Mouse (Mus musculus) kidney, adult 2 months (tissue): Measurements from ENCODE around the gene Apon. TPM values are rescaled to one million over a fixed set of nuclear protein-coding genes. Genes with fewer than 3 reads are reported as not detected.

ENCODE experiments used
- DNase-seq: peaks from one replicate; pipeline ENCODE4 v3.0.0; 2021
- H3K27ac ChIP-seq: fragments of 200-500 bp; 2 replicates; pipeline ENCODE4 v1.5.1; 2012; ENCODE audit warnings: low read depth, low read length, control low read depth, inconsistent platforms; ENCODE audit not compliant: insufficient read depth
- H3K27me3 ChIP-seq: fragments of 200-500 bp; replicated peaks from 2 replicates; pipeline ENCODE4 v1.6.1; 2012; ENCODE audit warnings: mild to moderate bottlenecking, moderate library complexity, low read length, inconsistent platforms; ENCODE audit not compliant: control insufficient read depth, insufficient read depth
- H3K36me3 ChIP-seq: fragments of 200-500 bp; 2 replicates; pipeline ENCODE4 v1.6.1; 2012; ENCODE audit warnings: mild to moderate bottlenecking, moderate library complexity, low read length, inconsistent platforms; ENCODE audit not compliant: control insufficient read depth, insufficient read depth
- H3K4me1 ChIP-seq: fragments of 200-500 bp; 2 replicates; pipeline ENCODE4 v1.6.1; 2011; ENCODE audit warnings: low read length; ENCODE audit not compliant: control insufficient read depth, insufficient read depth
- H3K4me3 ChIP-seq: fragments of 200-500 bp; 2 replicates; pipeline ENCODE4 v1.5.1; 2011; ENCODE audit warnings: mild to moderate bottlenecking, low read depth, low read length, control low read depth; ENCODE audit not compliant: insufficient read depth
- CTCF ChIP-seq: fragments of 200-500 bp; conservative IDR thresholded peaks from 2 replicates; pipeline ENCODE4 v1.5.1; 2011; ENCODE audit warnings: low read depth, mild to moderate bottlenecking, control low read depth, low read length, moderate library complexity, mixed read lengths; ENCODE audit not compliant: insufficient read depth, insufficient read length
- POLR2A ChIP-seq: fragments of 200-500 bp; IDR thresholded peaks from one replicate; pipeline ENCODE4 v1.6.1; 2011; ENCODE audit warnings: low read depth, low read length, control low read depth
- WGBS: fragments of 180-500 bp; shearing (Covaris S2); methylation state at CpG from one replicate; pipeline ENCODE4 v1.1.7; 2018; 5-methylcytosine and 5-hydroxymethylcytosine counted together
- polyA plus RNA-seq: library from polyadenylated mRNA; depleted of rRNA; stranded (reverse); fragments of >200 nt; gene quantifications from 2 replicates; pipeline ENCODE4 v1.2.3, GENCODE M21; 2012; rRNA removed

Gene Apon
- not detected in 2 replicates for polyA plus RNA-seq

DNA sequence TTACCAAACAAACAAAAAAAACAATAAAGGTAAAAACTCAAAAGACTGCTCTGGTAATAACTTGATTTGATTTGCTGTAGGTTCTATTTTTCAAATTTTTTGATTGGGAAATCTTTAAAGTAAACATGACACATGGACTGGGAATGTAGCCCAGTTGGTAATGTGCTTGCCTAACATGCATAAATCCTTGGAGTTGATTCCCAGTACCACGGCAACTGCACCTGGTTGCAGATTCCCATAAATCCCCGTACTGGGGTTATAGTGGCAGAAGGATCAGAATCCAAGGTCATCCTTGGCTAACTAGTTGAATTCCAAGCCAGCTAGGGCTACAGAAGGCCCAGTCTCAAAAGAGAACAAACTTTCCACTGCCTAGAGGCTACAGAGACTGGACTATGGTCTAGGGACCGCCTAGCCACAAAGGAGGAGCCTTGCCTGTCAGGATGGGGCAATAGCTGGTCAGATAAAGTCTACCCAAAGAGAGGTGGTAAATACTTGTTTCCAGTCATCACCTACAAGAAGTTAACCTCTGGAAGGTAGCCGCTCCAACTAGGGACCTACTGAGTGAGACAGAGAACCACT, at the start of gene Apon:
TSS of gene Apon (plus strand) at position 420 of the 579 bp plus-strand sequence.
- no peaks in the 10 kb centered on the region for H3K27me3 ChIP-seq
- H3K4me1 ChIP-seq, result no peaks in the 10 kb centered on the region
- DNase-seq, result no peak
- no peak within 1 kb of the TSS for H3K4me3 ChIP-seq
- H3K27ac ChIP-seq, result no peak within 1 kb of the TSS
- no peaks in the 10 kb centered on the region for H3K36me3 ChIP-seq
- no peak for TF ChIP-seq CTCF
- no peak for TF ChIP-seq POLR2A
- 76% methylated on average over 4 of the region's 4 CpGs for WGBS

DNA sequence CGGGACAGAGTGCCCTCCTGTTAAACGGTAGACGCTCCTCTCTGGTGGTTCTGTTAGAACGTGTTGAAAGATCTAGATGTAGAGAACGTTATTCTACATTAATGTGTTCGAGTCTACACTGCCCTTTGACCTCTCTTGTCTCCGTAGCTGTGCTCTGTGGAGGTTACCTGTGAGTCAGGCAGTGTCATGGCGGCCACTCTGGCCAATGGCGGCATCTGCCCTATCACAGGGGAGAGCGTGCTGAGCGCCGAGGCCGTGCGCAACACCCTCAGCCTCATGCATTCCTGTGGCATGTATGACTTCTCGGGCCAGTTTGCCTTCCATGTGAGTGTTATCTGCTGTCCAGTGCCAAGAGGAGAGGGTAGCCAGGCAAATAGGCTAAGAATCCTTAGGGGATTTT, 49.0 kb upstream of the Apon start:
- H3K4me3 ChIP-seq, result no peak overlapping the region
- no peak for DNase-seq
- H3K27ac ChIP-seq, result no peak overlapping the region
- no peaks in the 10 kb centered on the region for H3K27me3 ChIP-seq
- H3K36me3 ChIP-seq, result no peaks in the 10 kb centered on the region
- H3K4me1 ChIP-seq, result no peaks in the 10 kb centered on the region
- 87% methylated on average over 15 of the region's 15 CpGs for WGBS
- TF ChIP-seq POLR2A (no peak), CTCF (no peak)

DNA sequence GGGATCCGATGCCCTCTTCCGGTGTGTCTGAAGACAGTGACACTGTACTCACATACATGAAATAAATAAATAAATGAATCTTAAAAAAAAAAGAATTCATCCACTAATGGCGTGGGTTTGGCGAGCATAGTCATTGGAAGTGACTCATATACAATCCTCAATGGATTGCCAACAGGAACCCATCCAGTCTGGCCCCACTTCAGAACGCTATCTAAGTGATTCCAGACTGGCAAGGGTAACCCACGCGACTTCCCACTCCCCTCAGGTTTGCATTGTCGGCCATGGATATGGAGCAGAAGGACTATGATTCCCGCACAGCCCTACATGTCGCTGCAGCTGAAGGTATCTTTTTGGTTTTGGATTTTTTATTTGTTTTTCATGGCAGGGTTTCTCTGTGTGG, 45.6 kb upstream of the Apon start:
- Histone ChIP-seq H3K27ac (no peak overlapping the region), H3K4me1 (peaks cover 3% of the 10 kb centered on the region; the same call in 1 of the 2 replicates), H3K27me3 (no peaks in the 10 kb centered on the region), H3K36me3 (no peaks in the 10 kb centered on the region), H3K4me3 (no peak overlapping the region)
- no peak for TF ChIP-seq POLR2A
- TF ChIP-seq CTCF, result no peak
- 93% methylated on average over 10 of the region's 10 CpGs for WGBS
- DNase-seq, result no peak

DNA sequence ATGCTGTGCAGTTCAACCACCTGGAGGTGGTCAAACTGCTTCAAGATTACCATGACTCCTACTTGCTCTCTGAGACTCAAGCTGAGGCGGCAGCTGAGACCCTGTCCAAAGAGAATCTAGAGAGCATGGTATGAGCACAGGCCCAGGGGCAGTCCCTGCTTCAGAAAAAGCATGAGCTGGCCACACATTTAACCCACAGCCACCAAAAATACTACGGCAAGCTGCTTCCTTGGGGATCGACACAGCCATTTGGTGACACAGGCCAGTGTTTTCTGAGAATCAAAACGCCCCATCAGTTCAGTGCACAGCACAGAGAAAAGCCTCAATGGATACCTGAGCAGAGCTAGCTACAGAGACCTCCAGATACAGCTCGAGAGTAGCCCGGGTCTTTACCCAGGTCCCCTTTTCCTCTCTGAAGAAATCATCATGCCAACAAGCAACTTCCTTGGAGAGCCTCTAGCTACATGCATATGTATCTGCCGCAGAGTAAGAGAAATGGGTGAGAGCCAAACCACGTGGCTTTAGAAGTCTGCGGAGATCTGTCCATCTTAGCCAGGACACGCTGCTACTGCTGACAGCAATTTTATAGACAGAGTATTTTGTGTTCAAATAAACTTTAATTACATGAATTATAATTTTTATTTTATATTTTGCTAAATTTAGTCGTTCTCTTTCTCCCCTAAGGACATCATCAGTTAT, 44.4 kb upstream of the Apon start:
- WGBS, result 95% methylated on average over 11 of the region's 11 CpGs
- Histone ChIP-seq H3K36me3 (no peaks in the 10 kb centered on the region), H3K27ac (no peak overlapping the region), H3K27me3 (no peaks in the 10 kb centered on the region), H3K4me3 (no peak overlapping the region), H3K4me1 (peaks cover 3% of the 10 kb centered on the region; the same call in 1 of the 2 replicates)
- DNase-seq, result no peak
- TF ChIP-seq CTCF (no peak), POLR2A (no peak)

DNA sequence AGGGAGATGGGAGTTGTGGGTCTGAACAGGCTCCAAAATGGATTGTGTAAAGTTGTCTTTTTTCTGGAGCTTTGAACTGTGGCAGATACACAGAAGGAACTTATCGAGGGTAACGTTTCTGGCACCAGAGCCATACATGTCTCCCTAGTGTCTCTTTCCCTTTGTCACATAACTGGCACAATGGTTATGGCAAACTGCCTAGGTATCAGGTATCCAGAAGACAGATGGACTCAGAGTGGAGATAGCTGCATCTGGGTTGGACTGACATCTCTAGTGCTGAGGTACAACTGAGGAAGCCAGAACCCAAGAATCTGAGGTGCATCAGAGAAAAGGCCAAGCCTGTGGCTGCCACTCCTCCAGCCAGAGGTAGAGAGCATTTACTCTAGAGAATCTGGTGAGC, 43.8 kb upstream of the Apon start:
- WGBS, result 73% methylated on average over 2 of the region's 2 CpGs
- no peaks in the 10 kb centered on the region for H3K36me3 ChIP-seq
- no peak for DNase-seq
- H3K4me1 ChIP-seq, result peaks cover 3% of the 10 kb centered on the region; the same call in 1 of the 2 replicates
- no peak overlapping the region for H3K4me3 ChIP-seq
- TF ChIP-seq POLR2A, result no peak
- TF ChIP-seq CTCF, result no peak
- H3K27ac ChIP-seq, result no peak overlapping the region
- H3K27me3 ChIP-seq, result no peaks in the 10 kb centered on the region

DNA sequence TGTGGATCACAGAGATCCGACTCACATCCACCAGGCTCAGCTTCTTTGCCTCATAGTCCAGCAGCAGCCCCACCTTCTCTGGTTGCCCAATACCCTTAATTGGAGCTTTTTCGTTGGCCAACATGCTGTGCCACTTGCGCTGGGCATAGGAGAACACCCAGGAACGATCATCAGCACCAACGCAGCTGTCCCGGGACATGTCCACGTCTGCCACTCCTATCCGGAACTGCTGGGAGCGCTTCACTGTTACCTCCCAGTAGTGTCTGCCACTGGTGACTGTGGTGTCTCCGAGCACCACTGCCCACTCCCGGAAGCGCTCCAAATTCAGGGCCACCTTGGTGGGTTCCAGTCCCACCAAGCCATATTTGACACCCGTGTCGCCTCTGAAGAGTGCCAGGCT, 42.9 kb upstream of the Apon start:
- peak; percentile 16 for DNase-seq
- Histone ChIP-seq H3K27ac (no peak overlapping the region), H3K36me3 (no peaks in the 10 kb centered on the region), H3K4me1 (peaks cover 3% of the 10 kb centered on the region; the same call in 1 of the 2 replicates), H3K4me3 (peak overlapping the region; percentile 54), H3K27me3 (no peaks in the 10 kb centered on the region)
- TF ChIP-seq POLR2A (no peak), CTCF (no peak)
- 14% methylated on average over 14 of the region's 14 CpGs for WGBS

DNA sequence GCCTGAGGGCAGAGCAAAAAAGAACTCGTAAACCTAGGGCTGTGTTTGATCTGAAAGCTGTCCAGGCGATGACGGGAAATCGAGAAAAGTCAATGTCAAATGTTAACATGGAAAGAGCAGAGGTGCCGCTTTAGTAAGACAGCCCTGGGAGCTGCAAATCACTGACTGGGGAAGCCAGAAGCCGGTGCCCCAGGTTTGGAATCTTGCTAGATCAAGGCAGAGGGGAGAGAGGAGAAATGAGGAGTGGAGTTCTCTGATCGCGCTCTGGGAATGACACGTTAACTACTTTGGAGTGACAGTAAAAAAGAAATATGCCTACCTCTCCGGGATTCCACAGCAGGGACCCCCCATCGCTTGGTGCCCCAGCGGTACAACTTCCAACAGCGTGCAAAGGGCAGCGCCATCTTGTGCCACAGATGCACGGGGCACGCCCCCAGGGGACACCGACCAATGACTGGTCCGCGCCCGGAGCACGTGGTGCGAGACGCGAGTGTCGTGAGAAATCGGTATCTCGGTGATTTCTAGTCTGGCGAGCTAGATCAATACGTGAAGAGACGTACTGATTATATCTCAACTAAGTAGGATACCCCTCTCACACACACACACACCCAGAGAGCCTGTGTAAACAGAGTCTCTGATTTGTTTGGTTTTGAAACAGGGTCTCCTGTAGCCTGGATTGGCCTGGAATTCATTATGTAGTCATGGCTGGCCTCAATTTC, 42.3 kb upstream of the Apon start, which contains the start of gene Spryd4:
TSS of gene Spryd4 (minus strand) at position 418 of the 719 bp plus-strand sequence.
- WGBS, result under 1% methylated on average over 30 of the region's 30 CpGs
- H3K27ac ChIP-seq, result 0 out of 2 replicates have a peak within 1 kb of the TSS, but pooled peaks have one; percentile 41
- peak within 1 kb of the TSS; percentile 59 for H3K4me3 ChIP-seq
- H3K4me1 ChIP-seq, result peaks cover 3% of the 10 kb centered on the region; the same call in 1 of the 2 replicates
- peak; percentile 95 for DNase-seq
- no peaks in the 10 kb centered on the region for H3K27me3 ChIP-seq
- TF ChIP-seq POLR2A, result peak; percentile 50
- peak; percentile 18; the same call in 1 of the 2 replicates for TF ChIP-seq CTCF
- no peaks in the 10 kb centered on the region for H3K36me3 ChIP-seq
